Mouse (Mus musculus) layer of hippocampus, postnatal 14 days (tissue): ENCODE data around the gene C1s2. TPM values are rescaled to one million over a fixed set of nuclear protein-coding genes. Genes with fewer than 3 reads are reported as not detected.
"Not testable (repeated sequence)": the region's sequence is repeated elsewhere in the genome, so short reads cannot be mapped to it uniquely, and the experiment has no call there.

Experiments used
- DNase-seq, 2 experiments: peaks; one replicate each; pipeline ENCODE4 v3.0.0; 2021 to 2022; ENCODE audit warnings: low spot score in 2 of 2, mixed read lengths in 1 of 2
- total RNA-seq, 2 experiments: library from RNA; stranded (reverse); gene quantifications; 2 replicates each; pipeline ENCODE4 v1.2.3; 2021

The C1s2 gene
- total RNA-seq, 2 experiments from 2014 or later = 0.23 to 0.29 TPM

GRCm38 (mm10) chr6:124640041-124640440 lies 4.2 kb upstream of the C1s2 start:
- peak; percentile 20 to 21 for DNase-seq

- DNase-seq = not testable (repeated sequence)
These were observed 1.1 kb upstream of the C1s2 start for GRCm38 (mm10) chr6:124636858-124637460.

DNA sequence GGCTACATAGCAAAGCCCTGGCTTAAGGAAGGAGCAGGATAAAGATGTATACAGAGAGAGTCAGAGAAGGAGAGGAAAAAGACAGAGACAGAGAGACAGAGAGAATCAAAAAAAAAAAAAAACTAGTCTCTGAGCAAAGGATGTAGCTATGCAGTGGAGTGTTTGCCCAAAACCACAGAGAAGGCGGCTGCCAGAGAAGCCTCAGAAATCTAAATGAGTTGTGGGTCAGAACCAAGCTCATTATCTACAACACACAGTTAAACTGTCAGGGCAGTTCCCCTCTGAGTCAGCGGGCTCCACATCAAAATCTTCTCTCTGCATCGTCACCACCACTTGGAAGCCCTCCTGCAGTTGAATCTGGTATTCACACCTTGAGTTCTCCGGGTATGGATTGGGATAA lies 5.1 kb downstream of the C1s2 start:
- DNase-seq = no peak

- DNase-seq = not testable (repeated sequence)
These were observed 9.7 kb downstream of the C1s2 start for GRCm38 (mm10) chr6:124626184-124626583.

DNA sequence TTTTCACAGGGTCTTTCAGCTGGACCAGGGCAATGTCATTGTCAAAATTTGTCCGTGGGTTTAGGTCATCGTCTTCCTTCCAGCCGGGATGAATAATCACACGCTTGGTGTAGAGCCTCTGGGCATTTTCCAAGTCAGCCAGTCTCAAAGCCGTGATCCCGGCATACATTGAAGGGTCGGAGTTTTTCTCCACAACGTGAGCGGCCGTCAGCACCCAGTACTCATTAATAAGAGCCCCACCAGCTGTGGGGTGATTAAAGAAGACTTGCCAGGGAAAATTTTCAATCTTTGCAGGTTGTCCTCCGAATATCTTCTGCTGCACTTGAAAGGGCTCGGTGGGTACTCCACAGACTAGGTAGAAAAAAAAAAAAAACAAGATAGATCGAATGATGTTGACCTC lies 10.3 kb downstream of the C1s2 start:
- DNase-seq = no peak

- DNase-seq = no peak
These were observed 33.9 kb downstream of the C1s2 start for GRCm38 (mm10) chr6:124602031-124602430.

DNA sequence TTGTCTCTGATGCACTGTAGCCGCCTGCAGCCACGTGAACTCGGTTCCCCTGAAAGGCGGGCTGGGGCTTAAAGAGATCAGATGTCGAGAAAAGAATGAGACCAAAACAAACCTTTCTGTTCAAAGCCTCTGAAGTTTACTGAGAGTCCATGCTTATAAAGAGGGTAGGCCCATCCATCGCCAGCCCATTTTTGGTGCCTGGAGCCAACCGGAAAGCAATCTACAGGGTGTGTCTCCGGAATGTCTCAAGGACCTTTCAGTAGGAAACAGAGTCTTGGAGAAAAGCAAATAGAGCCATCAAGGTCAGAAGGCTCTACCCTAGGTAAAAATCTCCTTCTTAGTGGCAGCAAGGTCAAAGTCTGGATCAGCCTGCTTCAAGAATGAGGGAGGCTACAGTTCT lies 42.8 kb downstream of the C1s2 start:
- no peak for DNase-seq

DNA sequence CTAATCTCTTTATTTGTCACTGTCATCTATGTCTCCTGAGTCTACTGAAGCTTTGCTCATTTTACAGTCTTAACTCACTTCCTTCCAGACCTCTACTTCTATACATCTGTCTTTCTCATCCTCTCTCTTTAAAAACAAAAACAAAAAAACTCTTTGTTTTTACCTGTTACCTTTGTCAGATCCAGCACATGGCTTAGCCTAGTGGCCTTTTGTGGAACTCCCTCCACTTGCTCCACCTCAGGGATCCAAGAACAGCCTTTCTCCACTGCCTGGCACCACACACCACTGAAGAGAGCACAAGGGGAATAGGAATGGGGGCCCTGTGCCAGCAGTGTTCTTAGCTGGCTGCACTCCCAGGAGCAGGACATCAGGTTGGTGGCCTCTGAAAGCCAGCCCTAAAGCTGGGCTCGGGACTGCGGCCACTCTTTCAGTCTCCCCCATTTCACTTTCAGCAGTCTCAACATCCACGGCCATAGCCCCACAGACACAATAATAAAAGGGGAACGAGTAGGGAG lies 43.6 kb downstream of the C1s2 start:
- no peak for DNase-seq

GRCm38 (mm10) chr6:124588771-124589170 lies 47.1 kb downstream of the C1s2 start:
- no peak for DNase-seq

- DNase-seq = no peak
These were observed 49.6 kb downstream of the C1s2 start for GRCm38 (mm10) chr6:124586266-124586665.

GRCm38 (mm10) chr6:124585761-124586160 lies 50.1 kb downstream of the C1s2 start:
- DNase-seq = no peak

DNA sequence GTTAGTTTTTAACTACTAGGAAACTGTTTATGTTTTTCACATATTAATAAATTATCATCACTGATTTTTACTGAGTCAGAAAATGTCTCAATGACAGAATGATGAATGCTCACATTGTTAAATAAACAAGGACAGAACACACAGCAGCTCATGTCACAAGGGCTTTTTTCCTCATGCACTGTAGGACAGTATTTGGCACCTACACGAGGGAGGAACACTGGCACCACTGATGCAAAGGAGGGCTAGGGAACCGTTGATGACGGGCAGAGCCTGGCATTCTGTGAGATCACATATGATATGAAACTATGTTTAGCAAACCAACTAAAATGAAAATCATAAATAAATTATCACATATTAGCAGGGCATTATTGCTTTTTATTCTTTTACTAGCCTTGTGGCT lies 51.0 kb downstream of the C1s2 start:
- no peak for DNase-seq

DNA sequence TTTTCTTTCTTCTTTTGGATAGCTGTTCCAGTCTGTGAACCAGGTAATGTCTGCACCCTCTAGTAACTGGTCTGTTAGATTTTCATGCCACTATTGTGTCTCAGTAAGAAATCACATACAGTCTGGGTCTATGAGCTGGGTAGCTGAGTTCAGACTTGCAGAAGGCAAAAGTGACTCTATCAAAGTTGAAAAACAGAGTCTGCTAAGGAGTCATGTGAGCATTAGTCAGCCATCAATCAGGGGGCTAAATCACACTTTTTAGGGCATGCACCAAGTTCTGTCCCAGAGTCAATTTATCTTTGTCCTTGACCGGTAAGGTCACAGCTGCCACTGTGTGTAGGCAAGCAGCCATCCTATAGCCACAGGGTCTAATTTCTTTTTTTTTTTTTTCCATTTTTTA lies 53.7 kb downstream of the C1s2 start:
- no peak for DNase-seq

DNA sequence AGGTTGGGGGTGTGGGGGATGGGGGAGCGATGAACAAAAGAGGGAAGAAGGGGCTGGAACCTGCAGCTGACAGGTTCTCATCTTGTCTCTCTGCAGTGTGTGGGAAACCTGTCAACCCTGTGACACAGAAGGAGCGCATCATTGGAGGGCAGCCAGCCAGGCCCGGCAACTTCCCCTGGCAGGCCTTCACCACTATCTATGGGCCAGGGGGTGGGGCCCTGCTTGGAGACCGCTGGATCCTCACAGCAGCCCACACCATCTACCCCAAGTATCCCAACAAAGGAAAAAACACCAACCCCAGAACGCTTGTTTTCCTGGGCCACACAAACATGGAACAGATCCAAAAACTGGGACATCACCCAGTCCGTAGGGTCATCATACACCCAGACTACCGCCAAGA lies 55.7 kb downstream of the C1s2 start:
- not testable (repeated sequence) for DNase-seq

DNA sequence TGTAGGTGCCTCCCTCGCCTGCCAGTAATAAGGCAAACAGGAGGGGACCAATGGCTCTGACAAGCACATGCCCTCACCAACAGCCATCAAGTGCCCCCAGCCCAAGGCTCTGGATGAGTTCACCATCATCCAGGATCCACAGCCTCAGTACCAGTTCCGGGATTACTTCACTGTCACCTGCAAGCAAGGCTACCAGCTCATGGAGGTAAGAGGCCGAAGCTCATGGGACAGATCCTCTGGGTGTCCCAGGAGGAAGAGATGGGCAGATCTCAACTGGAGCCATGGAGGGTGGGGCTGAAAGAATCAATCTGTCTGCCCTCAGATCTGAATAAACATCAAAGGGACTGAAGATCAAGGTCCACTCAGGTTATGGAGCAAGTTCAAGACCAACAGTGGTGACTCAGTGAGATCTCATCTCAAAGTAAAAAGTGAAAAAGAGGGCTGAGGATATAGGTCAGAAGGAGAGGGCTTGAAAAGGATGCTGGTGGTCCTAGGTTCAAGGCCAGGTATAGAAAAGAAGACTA lies 60.7 kb downstream of the C1s2 start:
- not testable (repeated sequence) for DNase-seq

Other genes with a start within 250 kb of the C1s2 start
- gene Pex5, start 221.0 kb downstream of the C1s2 start, total RNA-seq = 10 to 100 TPM; 61.7 to 66.1 TPM
- 100 to 1,000 TPM; 283 to 312 TPM for gene Clstn3, start 171.3 kb downstream of the C1s2 start, total RNA-seq
- under 1 TPM; 0.12 to 0.28 TPM for gene C1rl, start 143.0 kb downstream of the C1s2 start, total RNA-seq
- 1 to 10 TPM in 1 of 2 experiments, under 1 TPM in 1; 0.91 to 1.3 TPM for gene C1ra, start 123.7 kb downstream of the C1s2 start, total RNA-seq
- gene C1s1, start 93.7 kb downstream of the C1s2 start, total RNA-seq = 1 to 10 TPM; 1.7 to 2.2 TPM
- gene C1rb, start 65.8 kb downstream of the C1s2 start, total RNA-seq = not detected
- gene Lpcat3, start 26.9 kb upstream of the C1s2 start, total RNA-seq = 10 to 100 TPM; 42.3 to 45.3 TPM
- gene Emg1, start 76.1 kb upstream of the C1s2 start, total RNA-seq = 10 to 100 TPM; 50.7 to 51.1 TPM
- gene Phb2, start 76.3 kb upstream of the C1s2 start, total RNA-seq = 100 to 1,000 TPM; 138 to 141 TPM
- gene Ptpn6, start 102.6 kb upstream of the C1s2 start, total RNA-seq = 1 to 10 TPM; 3.8 to 5.7 TPM
- 100 to 1,000 TPM; 297 to 325 TPM for gene Grcc10, start 105.3 kb upstream of the C1s2 start, total RNA-seq
- 1 to 10 TPM in 1 of 2 experiments, not detected in 1; 1.3 TPM for gene Gm45234, start 119.9 kb upstream of the C1s2 start, total RNA-seq
- gene Atn1, start 120.4 kb upstream of the C1s2 start, total RNA-seq = 100 to 1,000 TPM; 147 to 149 TPM
- 100 to 1,000 TPM; 667 to 671 TPM for gene Eno2, start 133.6 kb upstream of the C1s2 start, total RNA-seq
- 1 to 10 TPM; 1.6 to 3.4 TPM for gene Lrrc23, start 143.6 kb upstream of the C1s2 start, total RNA-seq
- 1 to 10 TPM; 5.7 to 6.7 TPM for gene Spsb2, start 172.6 kb upstream of the C1s2 start, total RNA-seq
- gene Tpi1, start 178.2 kb upstream of the C1s2 start, total RNA-seq = 100 to 1,000 TPM; 578 to 579 TPM
- gene Usp5, start 193.4 kb upstream of the C1s2 start, total RNA-seq = 100 to 1,000 TPM; 180 to 183 TPM
- 1 to 10 TPM; 2.0 to 3.4 TPM for gene Cdca3, start 193.5 kb upstream of the C1s2 start, total RNA-seq
- gene Gnb3, start 204.2 kb upstream of the C1s2 start, total RNA-seq = under 1 TPM in 1 of 2 experiments, not detected in 1; 0.21 TPM
- 10 to 100 TPM; 24.7 to 24.8 TPM for gene P3h3, start 221.7 kb upstream of the C1s2 start, total RNA-seq
- gene Gpr162, start 227.9 kb upstream of the C1s2 start, total RNA-seq = 100 to 1,000 TPM; 180 to 193 TPM